Comparison of ENCODE assay signal across 22 mouse cellular contexts in genomic region chr6:120291396-120292009, GRCm38 (mm10). TPM values are rescaled to one million over a fixed set of nuclear protein-coding genes. Genes with fewer than 3 reads are reported as not detected.
DNase-seq lines count a peak whose midpoint lies in the region; ATAC-seq and TF ChIP-seq lines count a peak whose summit lies in the region.
"Had no signal": no experiment of that assay in that cellular context is flagged by ENCODE, and none has a peak within 500 bp of the region (broad histone marks: within the 10 kb centered on the region; RNA-seq: fewer than 3 reads in every experiment).

No protein-coding gene starts in this region.

- in situ Hi-C loops in ES-E14 (cut with MboI; ENCODE audit: low sequenced_read_pairs in 2 of 2, unreplicated experiment in 2 of 2): no loop called here

- TF ChIP-seq CTCF in E14TG2a.4 (conservative IDR thresholded peaks at IDR 0.05; ENCODE audit: low read length): no peak

- H3K36me3 ChIP-seq in embryonic facial prominence, embryonic 14.5 days (ENCODE audit: control insufficient read depth, insufficient read depth, low read length): no peaks in the 10 kb centered on the region
- H3K36me3 ChIP-seq in embryonic facial prominence, embryonic 10.5 days (replicated peaks): no peaks in the 10 kb centered on the region
- H3K36me3 ChIP-seq in E14TG2a.4 (ENCODE audit: insufficient read depth, low read length) (no peaks in the 10 kb centered on the region), ES-E14 (ENCODE audit: control insufficient read depth, insufficient read depth, low read length, poor library complexity, severe bottlenecking) (no peaks in the 10 kb centered on the region; the same call in 1 of the 2 replicates)
- H3K36me3 ChIP-seq in embryonic facial prominence, embryonic 15.5 days: no peaks in the 10 kb centered on the region
- H3K36me3 ChIP-seq: forebrain, embryonic 12.5 days; heart, embryonic 12.5 days; hindbrain, embryonic 10.5 days had no signal

- no peaks in the 10 kb centered on the region for H3K9me3 ChIP-seq in embryonic facial prominence, embryonic 14.5 days (ENCODE audit: control insufficient read depth, low read length)
- no peaks in the 10 kb centered on the region for H3K9me3 ChIP-seq in embryonic facial prominence, embryonic 10.5 days
- no peaks in the 10 kb centered on the region for H3K9me3 ChIP-seq in E14TG2a.4 (ENCODE audit: low read length)
- no peaks in the 10 kb centered on the region for H3K9me3 ChIP-seq in ES-E14 (ENCODE audit: control insufficient read depth, insufficient read depth, low read depth, low read length)
- H3K9me3 ChIP-seq in embryonic facial prominence, embryonic 15.5 days (replicated peaks): no peaks in the 10 kb centered on the region
- H3K9me3 ChIP-seq: forebrain, embryonic 12.5 days; heart, embryonic 12.5 days; hindbrain, embryonic 10.5 days had no signal

- no peak overlapping the region for H3K9ac ChIP-seq in embryonic facial prominence, embryonic 14.5 days (ENCODE audit: low read depth, low read length)
- no peak overlapping the region for H3K9ac ChIP-seq in ES-E14 (ENCODE audit: insufficient read depth, low read depth, low read length, poor library complexity, severe bottlenecking)
- no peak overlapping the region for H3K9ac ChIP-seq in embryonic facial prominence, embryonic 15.5 days
- H3K9ac ChIP-seq: forebrain, embryonic 12.5 days; heart, embryonic 12.5 days; hindbrain, embryonic 14.5 days had no signal

- peaks cover 9% of the 10 kb centered on the region; the same call in 1 of the 2 replicates for H3K27me3 ChIP-seq in embryonic facial prominence, embryonic 14.5 days (replicated peaks; ENCODE audit: control insufficient read depth, insufficient read depth, low read length)
- peaks cover 52% of the 10 kb centered on the region for H3K27me3 ChIP-seq in embryonic facial prominence, embryonic 10.5 days (replicated peaks; ENCODE audit: low read depth, poor library complexity, severe bottlenecking)
- no peaks in the 10 kb centered on the region for H3K27me3 ChIP-seq in E14TG2a.4 (ENCODE audit: insufficient read depth, low read length)
- H3K27me3 ChIP-seq in embryonic facial prominence, embryonic 15.5 days: 0 out of 2 replicates have a peak, but pooled peaks cover 8% of the 10 kb centered on the region

- H3K4me2 ChIP-seq in embryonic facial prominence, embryonic 14.5 days (ENCODE audit: low read depth, low read length): no peak overlapping the region
- no peak overlapping the region for H3K4me2 ChIP-seq in embryonic facial prominence, embryonic 15.5 days (replicated peaks)
- H3K4me2 ChIP-seq: forebrain, embryonic 12.5 days; heart, embryonic 12.5 days; hindbrain, embryonic 14.5 days had no signal

- H3K4me3 ChIP-seq in embryonic facial prominence, embryonic 14.5 days (ENCODE audit: low read depth, low read length): no peak overlapping the region
- no peak overlapping the region for H3K4me3 ChIP-seq in embryonic facial prominence, embryonic 10.5 days
- H3K4me3 ChIP-seq in E14TG2a.4 (replicated peaks; ENCODE audit: low read length) (peak overlapping the region; percentile 27; the same call in 1 of the 2 replicates), ES-E14 (ENCODE audit: insufficient read depth in 1 of 2, low read depth in 1 of 2, low read length in 2 of 2, poor library complexity in 1 of 2, severe bottlenecking in 1 of 2) (no peak overlapping the region; a peak in 1 of 4 replicates)
- H3K4me3 ChIP-seq in embryonic facial prominence, embryonic 15.5 days (replicated peaks): no peak overlapping the region
- H3K4me3 ChIP-seq: forebrain, embryonic 12.5 days; heart, adult 2 months; heart, embryonic 12.5 days; hindbrain, embryonic 10.5 days had no signal

- peak; percentile 40 for DNase-seq in embryonic facial prominence, embryonic 14.5 days (ENCODE audit: low spot score)
- no peak for DNase-seq in embryonic facial prominence, embryonic 10.5 days (ENCODE audit: low spot score)
- DNase-seq in ES-E14 (ENCODE audit: low read depth, low spot score): no peak
- DNase-seq in adrenal gland, adult (ENCODE audit: inconsistent age in 2 of 2, low spot score in 1 of 2): no peak
- DNase-seq: adrenal gland, adult 2 months; adrenal gland, postnatal 25 days; cerebellum, adult 18-20 months; gastrocnemius, postnatal 10 days; heart, adult 2 months; kidney, adult 2 months had no signal

- H3K4me1 ChIP-seq in embryonic facial prominence, embryonic 14.5 days (ENCODE audit: control insufficient read depth, insufficient read depth, low read length): peaks cover 4% of the 10 kb centered on the region; the same call in 1 of the 2 replicates
- peaks cover 20% of the 10 kb centered on the region for H3K4me1 ChIP-seq in embryonic facial prominence, embryonic 10.5 days
- H3K4me1 ChIP-seq in E14TG2a.4 (replicated peaks; ENCODE audit: low read depth, low read length) (peaks cover 85% of the 10 kb centered on the region), ES-E14 (ENCODE audit: control insufficient read depth in 2 of 2, insufficient read depth in 2 of 2, low read length in 2 of 2, poor library complexity in 1 of 2) (peaks cover 18 to 25% of the 10 kb centered on the region in 2 experiments)
- peaks cover 8% of the 10 kb centered on the region for H3K4me1 ChIP-seq in embryonic facial prominence, embryonic 15.5 days

- ATAC-seq in embryonic facial prominence, embryonic 14.5 days (ENCODE audit: low read depth): no peak
- peak; percentile 22; the same call in 1 of the 2 replicates for ATAC-seq in embryonic facial prominence, embryonic 15.5 days (ENCODE audit: insufficient number of reproducible peaks, low FRiP score, low TSS enrichment, low read depth)
- ATAC-seq in monocyte, adult 5-6 weeks (replicated peaks; ENCODE audit: insufficient number of reproducible peaks, low FRiP score, low TSS enrichment, poor library complexity, severe bottlenecking): no peak
- ATAC-seq: activated CD4-positive, CD25-positive, alpha-beta regulatory T cell, adult 4 months; forebrain, embryonic 16.5 days; intestine, embryonic 16.5 days had no signal

- 87% methylated on average over 7 of the region's 7 CpGs for WGBS in embryonic facial prominence, embryonic 14.5 days
- 90% methylated on average over 7 of the region's 7 CpGs for WGBS in embryonic facial prominence, embryonic 10.5 days
- WGBS in embryonic facial prominence, embryonic 15.5 days: 80% methylated on average over 7 of the region's 7 CpGs

- H3K27ac ChIP-seq in embryonic facial prominence, embryonic 14.5 days (replicated peaks; ENCODE audit: low read depth, low read length): no peak overlapping the region
- H3K27ac ChIP-seq in embryonic facial prominence, embryonic 10.5 days (replicated peaks): no peak overlapping the region
- H3K27ac ChIP-seq in ES-E14 (ENCODE audit: insufficient read depth, low read depth, low read length, poor library complexity, severe bottlenecking): peak overlapping the region; percentile 89; the same call in 1 of the 2 replicates
- H3K27ac ChIP-seq in embryonic facial prominence, embryonic 15.5 days (replicated peaks): no peak overlapping the region
- H3K27ac ChIP-seq: forebrain, embryonic 12.5 days; heart, adult 2 months; hindbrain, embryonic 10.5 days; hindbrain, embryonic 14.5 days had no signal

TF ChIP-seq in ES-E14, 5 proteins besides CTCF, POLR2A, EP300 and RAD21:
- TF ChIP-seq MAFK (IDR thresholded peaks at IDR 0.05; ENCODE audit: insufficient read depth, low read depth, low read length): peak; percentile 95
- no peak for TF ChIP-seq ZC3H11A (IDR thresholded peaks at IDR 0.05; ENCODE audit: borderline replicate concordance, low read depth, low read length)

RNA-seq across cellular contexts. Expression of gene D330020A13Rik, which starts 2.7 kb away (rescaled TPM):
- 0.46 and 0.71 TPM in 2 replicates for polyA plus RNA-seq in embryonic facial prominence, embryonic 14.5 days (2014; fragmentation: Nextera tagmentation; extraction: Ambion mirVana)
- polyA plus RNA-seq in embryonic facial prominence, embryonic 10.5 days (2016; fragmentation: Nextera tagmentation; extraction: Ambion mirVana): 0.21 and 0.25 TPM in 2 replicates
- total RNA-seq in ES-E14 (2012; rRNA removed): 4.4 and 9.8 TPM in 2 replicates
- polyA plus RNA-seq in embryonic facial prominence, embryonic 15.5 days (2015; fragmentation: Nextera tagmentation; extraction: Ambion mirVana): 1.1 and 1.5 TPM in 2 replicates
- not detected in 3 replicates for total RNA-seq in monocyte, adult 5-6 weeks (2017)
- total RNA-seq: heart, adult 2 months; heart, postnatal 25 days had no signal
- polyA plus RNA-seq: activated CD4-positive, CD25-positive, alpha-beta regulatory T cell, adult 4 months; forebrain, embryonic 12.5 days; forebrain, embryonic 16.5 days; gonadal fat pad, adult 2 months; heart, adult 2 months; hindbrain, embryonic 10.5 days; hindbrain, embryonic 14.5 days had no signal

RNA-seq across cellular contexts. Expression of gene B4galnt3, which starts 2.9 kb away (rescaled TPM):
- polyA plus RNA-seq in embryonic facial prominence, embryonic 14.5 days (2014; fragmentation: Nextera tagmentation; extraction: Ambion mirVana): 1.1 and 1.3 TPM in 2 replicates
- polyA plus RNA-seq in embryonic facial prominence, embryonic 10.5 days (2016; fragmentation: Nextera tagmentation; extraction: Ambion mirVana): 0.41 and 0.52 TPM in 2 replicates
- total RNA-seq in ES-E14 (2012; rRNA removed): 34.1 and 64.9 TPM in 2 replicates
- 2.5 and 2.9 TPM in 2 replicates for polyA plus RNA-seq in embryonic facial prominence, embryonic 15.5 days (2015; fragmentation: Nextera tagmentation; extraction: Ambion mirVana)
- not detected in 3 replicates for total RNA-seq in monocyte, adult 5-6 weeks (2017)
